Mouse (Mus musculus) lung, postnatal 4 days (tissue): ENCODE results near the gene Olfr716.
"Not testable (repeated sequence)": the region's sequence is repeated elsewhere in the genome, so short reads cannot be mapped to it uniquely, and the experiment has no call there.

Source experiments
- DNase-seq, 2 experiments: peaks; one replicate each; pipeline ENCODE4 v3.0.0; 2021

Gene Olfr716

GRCm38 (mm10) chr7:107138027-107138426 lies at the start of gene Olfr716:
Olfr716 (plus strand) TSS chr7:107138327.
- not testable (repeated sequence) for DNase-seq

- DNase-seq: no peak
Observed at GRCm38 (mm10) chr7:107092920-107093319, 45.2 kb upstream of the Olfr716 start, which contains the start of gene Olfr17. Olfr17 (plus strand) TSS chr7:107093220.

- not testable (repeated sequence) for DNase-seq
Observed at GRCm38 (mm10) chr7:107110269-107110668, 27.9 kb upstream of the Olfr716 start, which contains the start of gene Olfr715b. Olfr715b (minus strand) TSS chr7:107110369.

- DNase-seq: not testable (repeated sequence)
Observed at GRCm38 (mm10) chr7:107130983-107131382, 7.1 kb upstream of the Olfr716 start, which contains the start of gene Olfr715. Olfr715 (minus strand) TSS chr7:107131083.

GRCm38 (mm10) chr7:107166690-107167089 lies 28.6 kb downstream of the Olfr716 start, which contains the start of gene Nlrp14:
Nlrp14 (plus strand) TSS chr7:107166990.
- no peak for DNase-seq

- DNase-seq: no peak
Observed at GRCm38 (mm10) chr7:107180406-107180805, 42.3 kb downstream of the Olfr716 start.
